Mouse (Mus musculus): ENCODE measurements around the gene Fmnl2.

The Fmnl2 gene

GRCm38 (mm10) chr2:52857611-52858528 lies at the start of gene Fmnl2:
TSS of gene Fmnl2 (plus strand) at chr2:52857860.
- DNase-seq (ENCODE audit: low read depth, low spot score) = peak; percentile 55

GRCm38 (mm10) chr2:52809988-52810387 lies 47.7 kb upstream of the Fmnl2 start:
- no peak for DNase-seq (ENCODE audit: low read depth, low spot score)

GRCm38 (mm10) chr2:52811691-52812090 lies 46.0 kb upstream of the Fmnl2 start:
- DNase-seq (ENCODE audit: low read depth, low spot score) = no peak

GRCm38 (mm10) chr2:52817341-52817740 lies 40.3 kb upstream of the Fmnl2 start:
- no peak for DNase-seq (ENCODE audit: low read depth, low spot score)

GRCm38 (mm10) chr2:52818944-52819343 lies 38.7 kb upstream of the Fmnl2 start:
- DNase-seq (ENCODE audit: low read depth, low spot score) = no peak

- DNase-seq (ENCODE audit: low read depth, low spot score) = no peak
Observed at GRCm38 (mm10) chr2:52822214-52822613, 35.4 kb upstream of the Fmnl2 start.

GRCm38 (mm10) chr2:52828077-52828476 lies 29.6 kb upstream of the Fmnl2 start:
- no peak for DNase-seq (ENCODE audit: low read depth, low spot score)

- no peak for DNase-seq (ENCODE audit: low read depth, low spot score)
Observed at GRCm38 (mm10) chr2:52830513-52830912, 27.1 kb upstream of the Fmnl2 start.

GRCm38 (mm10) chr2:52831585-52831984 lies 26.1 kb upstream of the Fmnl2 start:
- no peak for DNase-seq (ENCODE audit: low read depth, low spot score)

- no peak for DNase-seq (ENCODE audit: low read depth, low spot score)
Observed at GRCm38 (mm10) chr2:52835726-52836125, 21.9 kb upstream of the Fmnl2 start.

GRCm38 (mm10) chr2:52839074-52839473 lies 18.6 kb upstream of the Fmnl2 start:
- no peak for DNase-seq (ENCODE audit: low read depth, low spot score)

GRCm38 (mm10) chr2:52839868-52840267 lies 17.8 kb upstream of the Fmnl2 start:
- DNase-seq (ENCODE audit: low read depth, low spot score) = no peak

- DNase-seq (ENCODE audit: low read depth, low spot score) = no peak
Observed at GRCm38 (mm10) chr2:52843861-52844260, 13.8 kb upstream of the Fmnl2 start.

GRCm38 (mm10) chr2:52844936-52845752 lies 12.5 kb upstream of the Fmnl2 start:
- DNase-seq (ENCODE audit: low read depth, low spot score) = no peak

- no peak for DNase-seq (ENCODE audit: low read depth, low spot score)
Observed at GRCm38 (mm10) chr2:52846506-52846905, 11.2 kb upstream of the Fmnl2 start.

- no peak for DNase-seq (ENCODE audit: low read depth, low spot score)
Observed at GRCm38 (mm10) chr2:52849092-52849491, 8.6 kb upstream of the Fmnl2 start.

GRCm38 (mm10) chr2:52858529-52859465 lies 1.1 kb downstream of the Fmnl2 start:
- no peak for DNase-seq (ENCODE audit: low read depth, low spot score)

- DNase-seq (ENCODE audit: low read depth, low spot score) = no peak
Observed at GRCm38 (mm10) chr2:52859466-52859840, 1.8 kb downstream of the Fmnl2 start.

GRCm38 (mm10) chr2:52860111-52860775 lies 2.6 kb downstream of the Fmnl2 start:
- no peak for DNase-seq (ENCODE audit: low read depth, low spot score)

- DNase-seq (ENCODE audit: low read depth, low spot score) = no peak
Observed at GRCm38 (mm10) chr2:52862046-52862759, 4.5 kb downstream of the Fmnl2 start.

Data from retina, postnatal 7 days (tissue).